Mouse (Mus musculus) bone marrow, adult 2 months (tissue): Measurements from ENCODE around the gene Olfr1414. TPM values are rescaled to one million over a fixed set of nuclear protein-coding genes. Genes with fewer than 3 reads are reported as not detected.
A peak's percentile ranks its signal among the peaks of the same experiment; 100 is the strongest.

Experiments used
- H3K27ac ChIP-seq: fragments of 200-500 bp; 2 replicates; pipeline ENCODE4 v1.5.1; 2012; ENCODE audit warnings: low read depth, mild to moderate bottlenecking, control low read depth, inconsistent platforms, low read length; ENCODE audit not compliant: control insufficient read depth, poor library complexity, insufficient read depth
- H3K4me1 ChIP-seq: fragments of 200-500 bp; 2 replicates; pipeline ENCODE4 v1.6.1; 2011; ENCODE audit warnings: low read length; ENCODE audit not compliant: control insufficient read depth, insufficient read depth
- H3K4me3 ChIP-seq: fragments of 200-500 bp; replicated peaks from 2 replicates; pipeline ENCODE3; 2011; ENCODE audit warnings: mild to moderate bottlenecking, low read depth, low read length, control low read depth; ENCODE audit not compliant: control insufficient read depth
- CTCF ChIP-seq: fragments of 200-500 bp; IDR thresholded peaks from 2 replicates; pipeline ENCODE4 v1.5.1; 2011; ENCODE audit warnings: low read length, control low read depth; ENCODE audit not compliant: control insufficient read depth, insufficient read depth
- POLR2A ChIP-seq: fragments of 200-500 bp; IDR thresholded peaks from 2 replicates; pipeline ENCODE4 v1.6.1; 2011; ENCODE audit warnings: low read depth, mild to moderate bottlenecking, control low read depth, low read length, borderline replicate concordance; ENCODE audit not compliant: control insufficient read depth
- WGBS: fragments of 180-500 bp; shearing (Covaris S2); methylation state at CpG from one replicate; pipeline ENCODE4 v1.1.7; 2018; 5-methylcytosine and 5-hydroxymethylcytosine counted together
- polyA plus RNA-seq: library from polyadenylated mRNA; stranded (reverse); fragments of >200 nt; gene quantifications from 2 replicates; pipeline ENCODE4 v1.2.4, GENCODE M21; 2011; ENCODE audit warnings: low replicate concordance; ENCODE audit not compliant: missing spikeins, insufficient read depth, insufficient read length

Olfr1414 gene
- polyA plus RNA-seq, 1 experiment = not detected

- no peak for TF ChIP-seq CTCF
- TF ChIP-seq POLR2A = no peak
- H3K4me1 ChIP-seq = no peaks in the 10 kb centered on the region
- H3K4me3 ChIP-seq = no peak within 1 kb of the TSS
- no peak within 1 kb of the TSS for H3K27ac ChIP-seq
- WGBS = 74% methylated on average over 2 of the region's 2 CpGs
Measured at GRCm38 (mm10) chr1:92496001-92496400, 22.5 kb downstream of the Olfr1414 start, which contains the start of gene Olfr1415. TSS of gene Olfr1415 (minus strand) at chr1:92496101.

GRCm38 (mm10) chr1:92485013-92485412 is 33.4 kb downstream of the Olfr1414 start, which contains the start of gene Olfr1416:
TSS of gene Olfr1416 (minus strand) at chr1:92485113.
- TF ChIP-seq CTCF = no peak
- TF ChIP-seq POLR2A = no peak
- Histone ChIP-seq H3K4me3 (no peak within 1 kb of the TSS), H3K4me1 (no peaks in the 10 kb centered on the region), H3K27ac (no peak within 1 kb of the TSS)

DNA sequence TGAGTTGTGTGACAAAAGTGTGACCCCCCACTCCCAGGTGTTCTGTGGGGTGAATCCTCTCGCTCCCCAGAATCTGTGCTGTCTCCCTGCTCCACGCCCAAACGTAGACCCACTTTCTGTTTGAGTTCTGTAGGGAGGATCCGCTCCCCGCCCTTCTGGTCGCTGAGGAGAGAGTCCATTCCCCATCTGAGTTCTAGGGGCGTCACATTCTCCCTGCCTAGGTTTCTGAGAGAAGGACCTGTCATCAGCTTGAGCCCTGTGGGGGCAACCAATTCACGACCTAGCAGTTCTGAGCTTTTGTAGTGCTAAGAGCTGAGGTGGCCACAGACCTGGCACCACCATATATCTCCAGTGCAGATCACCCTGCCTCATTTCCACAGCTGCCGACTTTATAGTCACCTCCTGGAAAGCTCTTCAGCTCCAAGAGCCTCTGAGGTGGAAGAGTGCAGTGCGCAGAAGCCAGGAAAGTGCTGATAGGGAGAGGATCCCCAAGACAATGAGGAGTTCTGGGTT is 44.3 kb downstream of the Olfr1414 start:
- 3% methylated on average over 10 of the region's 10 CpGs for WGBS
- peak overlapping the region; percentile 17 for H3K27ac ChIP-seq

DNA sequence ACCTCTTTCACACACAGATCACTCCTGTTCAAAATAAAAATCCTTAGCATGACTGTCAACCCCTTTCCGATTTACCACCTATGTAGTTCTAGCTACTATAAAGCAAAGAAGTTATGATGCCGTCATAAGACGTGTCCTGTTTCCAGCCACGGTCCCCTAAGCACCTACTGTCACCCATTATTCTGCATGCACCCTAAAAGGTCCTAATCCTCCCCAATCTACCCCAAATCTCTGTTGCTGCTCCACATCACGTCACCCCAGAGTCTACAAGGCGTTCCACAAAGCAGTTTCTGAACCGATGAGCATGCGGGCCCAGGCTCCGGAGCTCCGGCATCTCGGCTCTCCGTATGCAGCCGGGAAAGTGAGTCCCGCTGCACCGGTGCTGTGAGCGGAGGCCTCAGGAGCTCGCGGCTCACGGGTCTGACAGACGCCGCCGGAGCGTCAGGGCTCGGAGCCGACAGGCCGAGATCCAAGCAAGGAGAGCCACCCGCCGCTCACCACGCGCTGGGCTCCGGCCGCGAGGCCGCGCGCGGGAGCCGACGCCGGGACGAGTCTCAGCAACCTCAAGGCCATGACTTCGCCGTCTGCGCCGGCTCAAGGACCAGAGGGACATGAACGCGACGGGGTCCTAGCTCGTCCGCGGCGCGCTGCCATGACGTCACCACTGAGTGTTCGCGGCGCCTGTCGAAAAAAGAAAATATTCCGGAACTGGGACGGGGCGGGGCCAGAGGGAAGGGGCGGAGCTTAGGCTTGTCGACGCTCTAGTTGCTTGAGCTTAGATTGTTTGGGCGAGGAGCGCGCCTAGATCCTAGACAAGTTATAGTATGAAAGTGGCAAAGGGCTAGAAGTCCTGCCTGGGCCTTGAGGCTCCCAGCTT is 45.1 kb downstream of the Olfr1414 start, which contains the start of gene Ndufa10:
Gene Ndufa10, minus strand, starts transcription at position 696 of the 877 bp plus-strand sequence.
- WGBS = 1% methylated on average over 67 of the region's 67 CpGs
- Histone ChIP-seq H3K27ac (peak within 1 kb of the TSS; percentile 72), H3K4me3 (peak within 1 kb of the TSS; percentile 86), H3K4me1 (peaks cover 2% of the 10 kb centered on the region)
- TF ChIP-seq POLR2A = peak; percentile 81; the same call in 1 of the 2 replicates
- peak; percentile 2; the same call in 1 of the 2 replicates for TF ChIP-seq CTCF

More for the DNA sequence above, 44.3 kb downstream of the Olfr1414 start:
- TF ChIP-seq POLR2A = no peak
- no peak for TF ChIP-seq CTCF
- peaks cover 2% of the 10 kb centered on the region for H3K4me1 ChIP-seq
- peak overlapping the region; percentile 86 for H3K4me3 ChIP-seq

GRCm38 (mm10) chr1:92468891-92469290 is 49.6 kb downstream of the Olfr1414 start:
- WGBS = 8% methylated on average over 4 of the region's 4 CpGs
- TF ChIP-seq POLR2A (no peak), CTCF (no peak)
- no peak overlapping the region for H3K4me3 ChIP-seq
- H3K4me1 ChIP-seq = peaks cover 2% of the 10 kb centered on the region
- H3K27ac ChIP-seq = peak overlapping the region; percentile 15; the same call in 1 of the 2 replicates

GRCm38 (mm10) chr1:92458416-92458815 is 60.0 kb downstream of the Olfr1414 start:
- H3K4me3 ChIP-seq = no peak overlapping the region
- WGBS = 86% methylated on average over 6 of the region's 6 CpGs
- TF ChIP-seq POLR2A (no peak), CTCF (no peak)
- H3K4me1 ChIP-seq = no peaks in the 10 kb centered on the region
- no peak overlapping the region for H3K27ac ChIP-seq

DNA sequence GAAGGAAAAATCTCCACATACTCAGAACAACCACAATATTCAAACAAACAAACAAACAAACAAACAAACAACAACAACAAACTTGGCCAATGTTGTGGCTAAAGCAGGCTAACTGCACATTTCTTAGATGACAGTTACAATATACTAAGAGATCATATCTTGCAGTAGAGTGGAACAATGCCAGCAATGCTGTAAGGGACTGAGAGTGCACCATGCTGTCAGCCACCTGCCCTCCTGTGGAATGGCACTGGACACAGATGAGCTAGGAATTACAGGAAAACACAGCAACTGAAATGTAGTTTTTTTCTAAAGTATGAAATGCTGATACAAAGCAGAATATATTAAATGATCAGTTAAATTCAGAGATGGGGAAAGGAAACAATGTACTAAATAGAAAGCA is 60.7 kb downstream of the Olfr1414 start:
- TF ChIP-seq CTCF (no peak), POLR2A (no peak)
- Histone ChIP-seq H3K27ac (no peak overlapping the region), H3K4me1 (no peaks in the 10 kb centered on the region), H3K4me3 (no peak overlapping the region)

Other genes starting within 250 kb of the Olfr1414 start
- gene Ndufa10, start 44.8 kb downstream of the Olfr1414 start, polyA plus RNA-seq = 45.5 and 48.4 TPM in 2 replicates
- gene Olfr1416, start 33.5 kb downstream of the Olfr1414 start, polyA plus RNA-seq = not detected in 2 replicates
- gene Olfr1415, start 22.6 kb downstream of the Olfr1414 start, polyA plus RNA-seq = not detected in 2 replicates
- not detected in 2 replicates for gene Olfr1413, start 52.7 kb upstream of the Olfr1414 start, polyA plus RNA-seq
- gene Olfr1412, start 67.1 kb upstream of the Olfr1414 start, polyA plus RNA-seq = not detected in 2 replicates
- gene Olfr1411, start 75.8 kb upstream of the Olfr1414 start, polyA plus RNA-seq = not detected in 2 replicates
- gene Olfr1410, start 87.1 kb upstream of the Olfr1414 start, polyA plus RNA-seq = not detected in 2 replicates
- not detected in 2 replicates for gene Olfr12, start 99.1 kb upstream of the Olfr1414 start, polyA plus RNA-seq
- gene Cops9, start 123.3 kb upstream of the Olfr1414 start, polyA plus RNA-seq = 151 and 176 TPM in 2 replicates
- 0.32 TPM in 1 of 2 replicates, not detected in the other for gene Otos, start 130.2 kb upstream of the Olfr1414 start, polyA plus RNA-seq